Mouse (Mus musculus): Measurements from ENCODE around the gene Tmem59l. TPM values are rescaled to one million over a fixed set of nuclear protein-coding genes. Genes with fewer than 3 reads are reported as not detected.

Gene Tmem59l
- polyA plus RNA-seq, 1 experiment: 10.5 TPM

- Histone ChIP-seq H3K4me1 (ENCODE audit: control insufficient read depth, insufficient read depth, low read length) (no peaks in the 10 kb centered on the region), H3K4me3 (replicated peaks; ENCODE audit: extremely low read depth, low read depth, low read length) (no peak overlapping the region)
- 81% methylated on average over 3 of the region's 3 CpGs for WGBS
- no peak for TF ChIP-seq POLR2A (IDR thresholded peaks at IDR 0.05; ENCODE audit: borderline replicate concordance, extremely low read depth, low read depth, low read length)
- TF ChIP-seq CTCF (IDR thresholded peaks at IDR 0.05; ENCODE audit: insufficient read depth, low read length): no peak
- no peak for DNase-seq
Observed at GRCm38 (mm10) chr8:70458462-70458861, 28.7 kb downstream of the Tmem59l start.

GRCm38 (mm10) chr8:70457882-70458281 is 29.3 kb downstream of the Tmem59l start:
- WGBS: 88% methylated on average over 6 of the region's 6 CpGs
- no peak for DNase-seq
- H3K4me3 ChIP-seq (replicated peaks; ENCODE audit: extremely low read depth, low read depth, low read length): no peak overlapping the region
- no peak for TF ChIP-seq POLR2A (IDR thresholded peaks at IDR 0.05; ENCODE audit: borderline replicate concordance, extremely low read depth, low read depth, low read length)
- no peak for TF ChIP-seq CTCF (IDR thresholded peaks at IDR 0.05; ENCODE audit: insufficient read depth, low read length)
- no peaks in the 10 kb centered on the region for H3K4me1 ChIP-seq (ENCODE audit: control insufficient read depth, insufficient read depth, low read length)

GRCm38 (mm10) chr8:70456996-70457395 is 30.2 kb downstream of the Tmem59l start:
- DNase-seq: no peak
- WGBS: 74% methylated on average over 1 of the region's 1 CpGs
- TF ChIP-seq POLR2A (IDR thresholded peaks at IDR 0.05; ENCODE audit: borderline replicate concordance, extremely low read depth, low read depth, low read length) (no peak), CTCF (IDR thresholded peaks at IDR 0.05; ENCODE audit: insufficient read depth, low read length) (no peak)
- Histone ChIP-seq H3K4me1 (ENCODE audit: control insufficient read depth, insufficient read depth, low read length) (no peaks in the 10 kb centered on the region), H3K4me3 (replicated peaks; ENCODE audit: extremely low read depth, low read depth, low read length) (no peak overlapping the region)

- TF ChIP-seq CTCF (IDR thresholded peaks at IDR 0.05; ENCODE audit: insufficient read depth, low read length) (no peak), POLR2A (IDR thresholded peaks at IDR 0.05; ENCODE audit: borderline replicate concordance, extremely low read depth, low read depth, low read length) (no peak)
- no peak for DNase-seq
- Histone ChIP-seq H3K4me3 (replicated peaks; ENCODE audit: extremely low read depth, low read depth, low read length) (no peak overlapping the region), H3K4me1 (ENCODE audit: control insufficient read depth, insufficient read depth, low read length) (no peaks in the 10 kb centered on the region)
- WGBS: 90% methylated on average over 5 of the region's 5 CpGs
Observed at GRCm38 (mm10) chr8:70453852-70454251, 33.3 kb downstream of the Tmem59l start.

- 75% methylated on average over 52 of the region's 52 CpGs for WGBS
- no peak for TF ChIP-seq CTCF (IDR thresholded peaks at IDR 0.05; ENCODE audit: insufficient read depth, low read length)
- no peak for TF ChIP-seq POLR2A (IDR thresholded peaks at IDR 0.05; ENCODE audit: borderline replicate concordance, extremely low read depth, low read depth, low read length)
- no peak overlapping the region for H3K4me3 ChIP-seq (replicated peaks; ENCODE audit: extremely low read depth, low read depth, low read length)
- no peak for DNase-seq
- no peaks in the 10 kb centered on the region for H3K4me1 ChIP-seq (ENCODE audit: control insufficient read depth, insufficient read depth, low read length)
Observed at GRCm38 (mm10) chr8:70452196-70452966, 34.8 kb downstream of the Tmem59l start.

GRCm38 (mm10) chr8:70447639-70448420 is 39.3 kb downstream of the Tmem59l start:
- DNase-seq: no peak
- no peak for TF ChIP-seq CTCF (IDR thresholded peaks at IDR 0.05; ENCODE audit: insufficient read depth, low read length)
- no peak for TF ChIP-seq POLR2A (IDR thresholded peaks at IDR 0.05; ENCODE audit: borderline replicate concordance, extremely low read depth, low read depth, low read length)
- H3K4me1 ChIP-seq (ENCODE audit: control insufficient read depth, insufficient read depth, low read length): no peaks in the 10 kb centered on the region
- H3K4me3 ChIP-seq (replicated peaks; ENCODE audit: extremely low read depth, low read depth, low read length): no peak overlapping the region
- 51% methylated on average over 19 of the region's 19 CpGs for WGBS

GRCm38 (mm10) chr8:70445988-70446387 is 41.2 kb downstream of the Tmem59l start:
- Histone ChIP-seq H3K4me3 (replicated peaks; ENCODE audit: extremely low read depth, low read depth, low read length) (no peak overlapping the region), H3K4me1 (ENCODE audit: control insufficient read depth, insufficient read depth, low read length) (no peaks in the 10 kb centered on the region)
- no peak for DNase-seq
- WGBS: 49% methylated on average over 1 of the region's 1 CpGs
- TF ChIP-seq CTCF (IDR thresholded peaks at IDR 0.05; ENCODE audit: insufficient read depth, low read length) (no peak), POLR2A (IDR thresholded peaks at IDR 0.05; ENCODE audit: borderline replicate concordance, extremely low read depth, low read depth, low read length) (no peak)

- 74% methylated on average over 4 of the region's 4 CpGs for WGBS
Observed at GRCm38 (mm10) chr8:70443326-70443725, 43.8 kb downstream of the Tmem59l start.

GRCm38 (mm10) chr8:70441565-70441964 is 45.6 kb downstream of the Tmem59l start:
- H3K4me3 ChIP-seq (replicated peaks; ENCODE audit: extremely low read depth, low read depth, low read length): no peak overlapping the region
- no peak for TF ChIP-seq CTCF (IDR thresholded peaks at IDR 0.05; ENCODE audit: insufficient read depth, low read length)
- no peak for TF ChIP-seq POLR2A (IDR thresholded peaks at IDR 0.05; ENCODE audit: borderline replicate concordance, extremely low read depth, low read depth, low read length)
- peaks cover 4% of the 10 kb centered on the region; the same call in 1 of the 2 replicates for H3K4me1 ChIP-seq (ENCODE audit: control insufficient read depth, insufficient read depth, low read length)
- 64% methylated on average over 3 of the region's 3 CpGs for WGBS
- DNase-seq: no peak

More at GRCm38 (mm10) chr8:70443326-70443725, 43.8 kb downstream of the Tmem59l start:
- H3K4me1 ChIP-seq (ENCODE audit: control insufficient read depth, insufficient read depth, low read length): peaks cover 4% of the 10 kb centered on the region; the same call in 1 of the 2 replicates
- no peak overlapping the region for H3K4me3 ChIP-seq (replicated peaks; ENCODE audit: extremely low read depth, low read depth, low read length)
- DNase-seq: no peak
- TF ChIP-seq POLR2A (IDR thresholded peaks at IDR 0.05; ENCODE audit: borderline replicate concordance, extremely low read depth, low read depth, low read length): no peak
- TF ChIP-seq CTCF (IDR thresholded peaks at IDR 0.05; ENCODE audit: insufficient read depth, low read length): no peak
